Mouse (Mus musculus): Measurements from ENCODE around the gene Prpf39. TPM values are rescaled to one million over a fixed set of nuclear protein-coding genes. Genes with fewer than 3 reads are reported as not detected.

Gene Prpf39
- total and polyA plus RNA-seq, 2 experiments from 2014 or later: 18.1 to 20.8 TPM

- H3K9ac ChIP-seq (replicated peaks; ENCODE audit: low read depth, low read length): no peak overlapping the region
- 16% methylated on average over 4 of the region's 4 CpGs for WGBS
Measured at GRCm38 (mm10) chr12:65068409-65068808, 32.3 kb downstream of the Prpf39 start.

GRCm38 (mm10) chr12:65072911-65073610 is 36.9 kb downstream of the Prpf39 start:
- H3K4me3 ChIP-seq (ENCODE audit: low read depth, low read length): peak overlapping the region; percentile 96
- H3K36me3 ChIP-seq (replicated peaks; ENCODE audit: control insufficient read depth, insufficient read depth, low read length): peaks cover 3% of the 10 kb centered on the region; the same call in 1 of the 2 replicates
- H3K27ac ChIP-seq (ENCODE audit: low read depth): peak overlapping the region; percentile 95
- TF ChIP-seq EP300 (IDR thresholded peaks at IDR 0.05; ENCODE audit: low read depth) (no peak), CTCF (IDR thresholded peaks at IDR 0.05; ENCODE audit: low read depth) (no peak)
- 1% methylated on average over 21 of the region's 21 CpGs for WGBS
- DNase-seq (ENCODE audit: low spot score): peak; percentile 18
- H3K4me2 ChIP-seq (ENCODE audit: low read depth, low read length): peak overlapping the region; percentile 97
- peaks cover 29% of the 10 kb centered on the region for H3K4me1 ChIP-seq (ENCODE audit: control insufficient read depth, insufficient read depth)
- no peaks in the 10 kb centered on the region for H3K27me3 ChIP-seq (ENCODE audit: control insufficient read depth, insufficient read depth, low read length)
- H3K9me3 ChIP-seq (replicated peaks; ENCODE audit: control insufficient read depth, low read length): no peaks in the 10 kb centered on the region
- H3K9ac ChIP-seq (replicated peaks; ENCODE audit: low read depth, low read length): peak overlapping the region; percentile 86
- ATAC-seq (ENCODE audit: insufficient read depth, low read depth): peak; percentile 38

More at GRCm38 (mm10) chr12:65068409-65068808, 32.3 kb downstream of the Prpf39 start:
- peak overlapping the region; percentile 31; the same call in 1 of the 2 replicates for H3K4me2 ChIP-seq (ENCODE audit: low read depth, low read length)
- peak overlapping the region; percentile 83 for H3K27ac ChIP-seq (ENCODE audit: low read depth)
- H3K9me3 ChIP-seq (replicated peaks; ENCODE audit: control insufficient read depth, low read length): no peaks in the 10 kb centered on the region
- no peak for ATAC-seq (ENCODE audit: insufficient read depth, low read depth)
- peak; percentile 55 for DNase-seq (ENCODE audit: low spot score)
- H3K4me1 ChIP-seq (ENCODE audit: control insufficient read depth, insufficient read depth): peaks cover 14% of the 10 kb centered on the region
- peaks cover 26% of the 10 kb centered on the region for H3K36me3 ChIP-seq (replicated peaks; ENCODE audit: control insufficient read depth, insufficient read depth, low read length)
- no peak overlapping the region for H3K4me3 ChIP-seq (ENCODE audit: low read depth, low read length)
- TF ChIP-seq CTCF (IDR thresholded peaks at IDR 0.05; ENCODE audit: low read depth): no peak
- TF ChIP-seq EP300 (IDR thresholded peaks at IDR 0.05; ENCODE audit: low read depth): no peak
- no peaks in the 10 kb centered on the region for H3K27me3 ChIP-seq (ENCODE audit: control insufficient read depth, insufficient read depth, low read length)

GRCm38 (mm10) chr12:65073611-65074178 is 37.6 kb downstream of the Prpf39 start, which contains the start of gene Fkbp3:
Gene Fkbp3 (minus strand): TSS chr12:65074007.
- peaks cover under 1% of the 10 kb centered on the region; the same call in 1 of the 2 replicates for H3K36me3 ChIP-seq (replicated peaks; ENCODE audit: control insufficient read depth, insufficient read depth, low read length)
- H3K9ac ChIP-seq (replicated peaks; ENCODE audit: low read depth, low read length): peak within 1 kb of the TSS; percentile 86
- DNase-seq (ENCODE audit: low spot score) (peak; percentile 95), ATAC-seq (ENCODE audit: insufficient read depth, low read depth) (peak; percentile 99)
- H3K4me3 ChIP-seq (ENCODE audit: low read depth, low read length): peak within 1 kb of the TSS; percentile 96
- peak within 1 kb of the TSS; percentile 95 for H3K27ac ChIP-seq (ENCODE audit: low read depth)
- peaks cover 28% of the 10 kb centered on the region for H3K4me1 ChIP-seq (ENCODE audit: control insufficient read depth, insufficient read depth)
- H3K4me2 ChIP-seq (ENCODE audit: low read depth, low read length): peak within 1 kb of the TSS; percentile 97
- H3K27me3 ChIP-seq (ENCODE audit: control insufficient read depth, insufficient read depth, low read length): no peaks in the 10 kb centered on the region
- no peaks in the 10 kb centered on the region for H3K9me3 ChIP-seq (replicated peaks; ENCODE audit: control insufficient read depth, low read length)
- under 1% methylated on average over 43 of the region's 49 CpGs for WGBS
- TF ChIP-seq EP300 (IDR thresholded peaks at IDR 0.05; ENCODE audit: low read depth) (0 out of 2 replicates have a peak, but pooled peaks have one; percentile 43), CTCF (IDR thresholded peaks at IDR 0.05; ENCODE audit: low read depth) (no peak)

- Histone ChIP-seq H3K4me3 (ENCODE audit: low read depth, low read length) (peak overlapping the region; percentile 96), H3K36me3 (replicated peaks; ENCODE audit: control insufficient read depth, insufficient read depth, low read length) (no peaks in the 10 kb centered on the region; the same call in 1 of the 2 replicates), H3K9ac (replicated peaks; ENCODE audit: low read depth, low read length) (peak overlapping the region; percentile 86; the same call in 1 of the 2 replicates), H3K4me1 (ENCODE audit: control insufficient read depth, insufficient read depth) (peaks cover 19% of the 10 kb centered on the region), H3K9me3 (replicated peaks; ENCODE audit: control insufficient read depth, low read length) (no peaks in the 10 kb centered on the region), H3K27me3 (ENCODE audit: control insufficient read depth, insufficient read depth, low read length) (no peaks in the 10 kb centered on the region), H3K27ac (ENCODE audit: low read depth) (peak overlapping the region; percentile 95), H3K4me2 (ENCODE audit: low read depth, low read length) (peak overlapping the region; percentile 97)
- ATAC-seq (ENCODE audit: insufficient read depth, low read depth): no peak
- WGBS: 33% methylated on average over 7 of the region's 7 CpGs
- TF ChIP-seq CTCF (IDR thresholded peaks at IDR 0.05; ENCODE audit: low read depth): no peak
- TF ChIP-seq EP300 (IDR thresholded peaks at IDR 0.05; ENCODE audit: low read depth): no peak
- DNase-seq (ENCODE audit: low spot score): no peak
Measured at GRCm38 (mm10) chr12:65074651-65075050, 38.5 kb downstream of the Prpf39 start.

GRCm38 (mm10) chr12:65075085-65075732 is 39.1 kb downstream of the Prpf39 start, which contains the start of gene Fancm:
Gene Fancm (plus strand): TSS chr12:65075603.
- Histone ChIP-seq H3K27me3 (ENCODE audit: control insufficient read depth, insufficient read depth, low read length) (no peaks in the 10 kb centered on the region), H3K4me2 (ENCODE audit: low read depth, low read length) (peak within 1 kb of the TSS; percentile 97), H3K36me3 (replicated peaks; ENCODE audit: control insufficient read depth, insufficient read depth, low read length) (no peaks in the 10 kb centered on the region; the same call in 1 of the 2 replicates), H3K9me3 (replicated peaks; ENCODE audit: control insufficient read depth, low read length) (no peaks in the 10 kb centered on the region), H3K27ac (ENCODE audit: low read depth) (peak within 1 kb of the TSS; percentile 95), H3K4me1 (ENCODE audit: control insufficient read depth, insufficient read depth) (peaks cover 16% of the 10 kb centered on the region), H3K4me3 (ENCODE audit: low read depth, low read length) (peak within 1 kb of the TSS; percentile 96), H3K9ac (replicated peaks; ENCODE audit: low read depth, low read length) (peak within 1 kb of the TSS; percentile 86)
- no peak for TF ChIP-seq EP300 (IDR thresholded peaks at IDR 0.05; ENCODE audit: low read depth)
- no peak for TF ChIP-seq CTCF (IDR thresholded peaks at IDR 0.05; ENCODE audit: low read depth)
- 2% methylated on average over 36 of the region's 39 CpGs for WGBS
- peak; percentile 36 for ATAC-seq (ENCODE audit: insufficient read depth, low read depth)
- DNase-seq (ENCODE audit: low spot score): peak; percentile 81
